Mouse (Mus musculus) hindbrain, postnatal 0 days (tissue): ENCODE measurements around the gene AC170998.1. TPM values are rescaled to one million over a fixed set of nuclear protein-coding genes. Genes with fewer than 3 reads are reported as not detected.

Experiments used
- ATAC-seq: fragments of 200-750 bp; cut with Nextera tagmentation; 2 replicates; pipeline ENCODE4 v1.8.0; 2017; ENCODE audit warnings: mild to moderate bottlenecking, moderate TSS enrichment, moderate library complexity
- DNase-seq: peaks from one replicate; pipeline ENCODE4 v3.0.0-alpha.2; 2015; ENCODE audit warnings: low spot score
- H3K27ac ChIP-seq: fragments of 300-500 bp; sonication (generic); 2 replicates; pipeline ENCODE4 v1.5.1; 2014; ENCODE audit warnings: mild to moderate bottlenecking
- H3K27me3 ChIP-seq: fragments of 300-500 bp; sonication (generic); 2 replicates; pipeline ENCODE4 v1.6.1; 2014; ENCODE audit warnings: low read length, mixed read lengths; ENCODE audit not compliant: insufficient read depth
- H3K36me3 ChIP-seq: fragments of 300-500 bp; sonication (generic); 2 replicates; pipeline ENCODE4 v1.6.1; 2014; ENCODE audit warnings: low read length, mixed read lengths; ENCODE audit not compliant: insufficient read depth
- H3K4me1 ChIP-seq: fragments of 300-500 bp; sonication (generic); 2 replicates; pipeline ENCODE4 v1.6.1; 2014; ENCODE audit warnings: antibody characterized with exemption, low read length, mixed read lengths; ENCODE audit not compliant: insufficient read depth
- H3K4me2 ChIP-seq: fragments of 300-500 bp; sonication (generic); 2 replicates; pipeline ENCODE4 v1.6.1; 2014; ENCODE audit warnings: low read depth, mild to moderate bottlenecking, low read length, moderate library complexity, mixed read lengths
- H3K4me3 ChIP-seq: fragments of 300-500 bp; sonication (generic); 2 replicates; pipeline ENCODE4 v1.5.1; 2014; ENCODE audit warnings: low read length
- H3K9ac ChIP-seq: fragments of 300-500 bp; sonication (generic); replicated peaks from 2 replicates; pipeline ENCODE4 v1.6.1; 2014; ENCODE audit warnings: mild to moderate bottlenecking, low read length, moderate library complexity, mixed read lengths
- H3K9me3 ChIP-seq: fragments of 300-500 bp; sonication (generic); 2 replicates; pipeline ENCODE4 v1.6.1; 2016; ENCODE audit warnings: low read length, mixed read lengths
- CTCF ChIP-seq: IDR thresholded peaks from 2 replicates; pipeline ENCODE4 v1.5.1; 2016; ENCODE audit warnings: antibody characterized with exemption, control low read depth, low read depth
- WGBS: fragments of 180-500 bp; shearing (Covaris S2); extraction: QIAGEN DNeasy Blood & Tissue Kit; methylation state at CpG from one replicate; pipeline ENCODE4 v1.1.7; 2014; 5-methylcytosine and 5-hydroxymethylcytosine counted together
- polyA plus RNA-seq: library from polyadenylated mRNA; unstranded; fragments of >200 nt; fragmentation: Nextera tagmentation; extraction: Ambion mirVana; gene quantifications from 2 replicates; pipeline ENCODE4 v1.2.1, GENCODE M21; 2015
- total RNA-seq: library from RNA; depleted of rRNA; stranded (reverse); fragments of >200 nt; gene quantifications from 2 replicates; pipeline ENCODE4 v1.2.3, GENCODE M21; 2014

AC170998.1 gene
- total and polyA plus RNA-seq, 2 experiments from 2014 or later: 3.1 to 4.3 TPM

GRCm38 (mm10) chr17:28735317-28736105, 9.6 kb downstream of the AC170998.1 start:
- Histone ChIP-seq H3K27me3 (no peaks in the 10 kb centered on the region), H3K9me3 (no peaks in the 10 kb centered on the region), H3K4me1 (no peaks in the 10 kb centered on the region), H3K36me3 (peaks cover 14% of the 10 kb centered on the region), H3K4me2 (no peak overlapping the region), H3K9ac (no peak overlapping the region), H3K4me3 (no peak overlapping the region), H3K27ac (no peak overlapping the region)
- no peak for TF ChIP-seq CTCF
- 93% methylated on average over 6 of the region's 6 CpGs for WGBS
- DNase-seq (no peak), ATAC-seq (no peak)

- WGBS: 78% methylated on average over 4 of the region's 4 CpGs
- Histone ChIP-seq H3K4me2 (no peak overlapping the region), H3K9ac (no peak overlapping the region), H3K36me3 (peaks cover 19% of the 10 kb centered on the region), H3K27ac (no peak overlapping the region), H3K4me3 (no peak overlapping the region), H3K27me3 (no peaks in the 10 kb centered on the region), H3K4me1 (no peaks in the 10 kb centered on the region), H3K9me3 (no peaks in the 10 kb centered on the region)
- DNase-seq (no peak), ATAC-seq (no peak)
- TF ChIP-seq CTCF: no peak
Measured at GRCm38 (mm10) chr17:28736486-28736885, 10.6 kb downstream of the AC170998.1 start.

- Histone ChIP-seq H3K4me3 (no peak overlapping the region), H3K27me3 (no peaks in the 10 kb centered on the region), H3K4me1 (no peaks in the 10 kb centered on the region), H3K9me3 (no peaks in the 10 kb centered on the region), H3K9ac (no peak overlapping the region), H3K4me2 (no peak overlapping the region), H3K36me3 (peaks cover 26% of the 10 kb centered on the region; the same call in 1 of the 2 replicates), H3K27ac (no peak overlapping the region)
- no peak for ATAC-seq
- no peak for DNase-seq
- no peak for TF ChIP-seq CTCF
- 86% methylated on average over 4 of the region's 4 CpGs for WGBS
Measured at GRCm38 (mm10) chr17:28737973-28738372, 12.1 kb downstream of the AC170998.1 start.

GRCm38 (mm10) chr17:28739244-28739643, 13.4 kb downstream of the AC170998.1 start:
- peaks cover 36% of the 10 kb centered on the region for H3K36me3 ChIP-seq
- WGBS: 95% methylated on average over 6 of the region's 6 CpGs

GRCm38 (mm10) chr17:28743145-28743866, 17.4 kb downstream of the AC170998.1 start:
- H3K9ac ChIP-seq: no peak overlapping the region
- no peak for TF ChIP-seq CTCF
- H3K4me3 ChIP-seq: no peak overlapping the region
- H3K27ac ChIP-seq: no peak overlapping the region
- whole genome bisulfite sequencing: 88% methylated on average over 11 of the region's 11 CpGs
- no peaks in the 10 kb centered on the region for H3K9me3 ChIP-seq
- no peaks in the 10 kb centered on the region for H3K27me3 ChIP-seq
- ATAC-seq: no peak
- H3K36me3 ChIP-seq: peaks cover 52% of the 10 kb centered on the region
- no peak overlapping the region for H3K4me2 ChIP-seq
- no peaks in the 10 kb centered on the region for H3K4me1 ChIP-seq
- no peak for DNase-seq

More at GRCm38 (mm10) chr17:28739244-28739643, 13.4 kb downstream of the AC170998.1 start:
- no peak overlapping the region for H3K4me3 ChIP-seq
- ATAC-seq (no peak), DNase-seq (no peak)
- no peaks in the 10 kb centered on the region for H3K4me1 ChIP-seq
- H3K4me2 ChIP-seq: no peak overlapping the region
- H3K27ac ChIP-seq: no peak overlapping the region
- no peak overlapping the region for H3K9ac ChIP-seq
- H3K27me3 ChIP-seq: no peaks in the 10 kb centered on the region
- no peak for TF ChIP-seq CTCF
- H3K9me3 ChIP-seq: no peaks in the 10 kb centered on the region

GRCm38 (mm10) chr17:28743916-28744315, 18.0 kb downstream of the AC170998.1 start:
- no peak overlapping the region for H3K27ac ChIP-seq
- no peak overlapping the region for H3K9ac ChIP-seq
- H3K36me3 ChIP-seq: peaks cover 52% of the 10 kb centered on the region
- no peak for ATAC-seq
- no peak for DNase-seq
- H3K27me3 ChIP-seq: no peaks in the 10 kb centered on the region
- H3K9me3 ChIP-seq: no peaks in the 10 kb centered on the region
- no peaks in the 10 kb centered on the region for H3K4me1 ChIP-seq
- no peak overlapping the region for H3K4me2 ChIP-seq
- WGBS: 91% methylated on average over 9 of the region's 9 CpGs
- TF ChIP-seq CTCF: no peak
- no peak overlapping the region for H3K4me3 ChIP-seq

GRCm38 (mm10) chr17:28745773-28746172, 19.9 kb downstream of the AC170998.1 start:
- H3K27ac ChIP-seq: no peak overlapping the region
- ATAC-seq (no peak), DNase-seq (no peak)
- TF ChIP-seq CTCF: no peak
- 88% methylated on average over 6 of the region's 6 CpGs for WGBS
- no peak overlapping the region for H3K9ac ChIP-seq
- H3K4me1 ChIP-seq: no peaks in the 10 kb centered on the region
- H3K27me3 ChIP-seq: no peaks in the 10 kb centered on the region
- H3K4me3 ChIP-seq: no peak overlapping the region
- H3K9me3 ChIP-seq: no peaks in the 10 kb centered on the region
- H3K4me2 ChIP-seq: no peak overlapping the region
- peaks cover 45% of the 10 kb centered on the region for H3K36me3 ChIP-seq
